Mouse (Mus musculus) ovary, postnatal 14 days (tissue): Measurements from ENCODE around the gene Grhl3.
"Not testable (repeated sequence)": the region's sequence is repeated elsewhere in the genome, so short reads cannot be mapped to it uniquely, and the experiment has no call there.

Experiments
- DNase-seq: peaks from one replicate; pipeline ENCODE4 v3.0.0; 2022; ENCODE audit warnings: low spot score

Grhl3 gene

DNA sequence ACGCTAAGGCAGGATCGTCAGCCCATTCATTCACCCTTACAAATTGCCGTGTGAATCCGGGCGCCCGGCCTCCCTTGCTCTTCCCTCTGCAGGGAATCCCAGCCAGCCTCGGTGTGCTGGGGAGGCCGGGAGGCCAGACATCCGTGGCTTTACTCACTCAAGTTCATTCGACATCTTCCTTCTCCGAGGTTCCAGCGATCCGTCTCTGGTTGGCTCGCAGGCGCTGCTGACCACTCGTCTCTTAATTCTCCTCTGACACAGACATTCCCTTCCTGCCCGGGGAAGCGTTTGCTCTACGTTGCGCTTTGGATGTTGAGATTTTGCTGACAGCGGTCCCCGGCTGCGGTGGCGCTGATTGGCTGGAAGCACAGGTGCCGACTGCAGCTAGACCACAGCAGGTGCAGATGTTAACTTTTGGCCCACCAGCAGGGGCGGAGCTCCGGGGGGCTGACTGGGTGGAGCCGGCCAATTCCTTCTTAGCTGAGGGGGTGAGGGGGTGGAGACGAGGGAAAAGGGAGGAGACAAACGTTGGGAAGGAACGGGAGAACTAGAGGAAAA lies at the start of gene Grhl3:
Gene Grhl3, minus strand, starts transcription at position 380 of the 558 bp plus-strand sequence.
- DNase-seq = no peak

DNA sequence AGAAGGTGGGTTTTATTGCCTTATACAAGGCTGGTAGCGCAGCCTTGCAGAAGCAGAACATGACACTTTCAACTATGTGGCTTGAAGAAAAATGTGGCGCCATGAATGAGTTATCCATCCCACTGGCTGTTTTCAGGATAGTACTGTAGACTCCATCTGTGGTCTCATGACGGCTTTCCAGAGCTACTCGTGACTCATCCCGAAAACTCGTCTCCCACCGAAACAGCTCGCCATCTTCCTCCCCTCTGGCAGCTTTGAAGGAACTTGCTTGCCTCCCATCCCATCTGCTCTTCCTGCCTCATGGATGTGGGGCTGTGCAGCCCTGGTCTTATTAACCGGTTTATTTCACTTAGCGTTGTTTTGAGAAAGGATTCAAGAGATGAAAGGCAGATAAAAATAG lies 48.9 kb upstream of the Grhl3 start:
- no peak for DNase-seq

- DNase-seq = no peak
Observed at GRCm38 (mm10) chr4:135620461-135620860, 47.0 kb upstream of the Grhl3 start.

- DNase-seq = no peak
Observed at GRCm38 (mm10) chr4:135617783-135618470, 44.5 kb upstream of the Grhl3 start.

DNA sequence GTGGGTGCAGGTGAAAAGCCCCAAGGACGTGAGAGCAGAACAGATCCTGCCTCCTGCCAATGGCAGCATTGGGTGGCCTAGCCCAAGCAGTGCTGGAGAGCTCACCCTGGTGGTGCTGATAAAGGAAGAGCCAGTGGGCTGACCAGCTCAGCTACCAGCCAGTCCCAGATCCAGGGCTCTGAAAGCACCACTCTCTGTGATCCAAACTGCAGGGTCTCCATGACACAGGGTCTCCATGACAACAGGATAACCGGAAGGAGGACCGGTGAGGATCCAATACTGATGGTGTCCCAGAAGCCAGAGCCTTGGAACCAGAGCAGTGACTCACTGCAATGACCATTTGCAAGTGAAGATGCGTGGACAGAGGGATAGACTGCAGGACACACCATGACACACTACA lies 43.6 kb upstream of the Grhl3 start:
- no peak for DNase-seq

DNA sequence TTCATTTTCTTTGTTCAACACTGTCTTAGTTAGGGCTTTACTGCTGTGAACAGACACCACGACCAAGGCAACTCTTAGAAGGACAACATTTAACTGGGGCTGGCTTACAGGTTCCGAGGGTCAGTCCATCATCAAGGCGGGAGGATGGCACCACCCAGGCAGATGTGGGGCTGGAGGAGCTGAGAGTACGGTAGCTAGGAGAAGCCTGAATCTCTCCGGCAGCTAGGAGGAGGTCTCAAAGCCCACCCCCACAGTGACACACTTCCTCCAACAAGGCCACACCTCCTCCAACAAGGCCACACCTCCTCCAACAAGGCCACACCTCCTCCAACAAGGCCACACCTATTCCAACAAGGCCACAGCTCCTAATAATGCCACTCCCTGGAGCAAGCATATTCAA lies 41.9 kb upstream of the Grhl3 start:
- not testable (repeated sequence) for DNase-seq

- no peak for DNase-seq
Observed at GRCm38 (mm10) chr4:135609986-135610385, 36.6 kb upstream of the Grhl3 start.

DNA sequence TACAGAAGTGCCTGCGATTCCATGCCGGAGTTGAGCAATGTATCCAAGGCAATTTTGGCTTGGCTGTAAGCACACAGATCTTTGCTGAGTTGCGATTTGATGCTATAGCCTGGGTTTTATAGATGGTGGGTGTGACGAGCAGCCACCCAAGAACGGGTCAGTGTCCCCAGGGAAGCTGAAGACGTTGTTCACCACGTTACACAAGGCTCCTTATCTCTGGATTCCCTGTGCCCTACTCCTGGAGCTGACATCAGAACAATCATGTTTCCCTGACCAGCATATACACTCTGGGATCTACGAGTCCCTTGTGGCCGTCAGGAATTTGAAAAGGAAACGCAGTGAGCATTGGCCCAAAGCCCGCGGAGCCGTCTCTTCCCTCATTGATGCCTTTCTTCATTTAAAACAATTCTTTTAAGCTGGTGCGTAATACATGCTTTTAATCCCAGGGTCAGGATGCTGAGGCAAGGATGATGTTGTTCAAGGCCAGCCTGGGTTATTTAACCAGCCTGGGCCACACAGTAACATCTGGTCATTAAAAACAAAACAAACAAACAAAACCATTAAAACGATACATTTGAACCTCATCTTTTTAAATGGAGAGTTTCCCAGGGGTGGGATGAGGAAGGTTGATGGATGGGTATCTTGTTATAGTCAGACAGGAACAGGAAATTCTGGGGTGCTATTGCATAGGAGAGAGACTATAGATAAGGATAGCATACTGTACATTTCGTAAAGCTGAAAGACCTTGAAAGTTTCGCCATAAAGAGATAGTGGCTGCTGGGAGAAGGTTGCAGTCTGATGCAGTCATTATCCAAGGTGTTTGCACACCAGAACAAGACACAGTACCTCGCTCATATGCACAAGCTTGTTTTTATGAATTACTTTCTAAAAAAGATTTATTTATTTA lies 34.8 kb upstream of the Grhl3 start:
- no peak for DNase-seq

DNA sequence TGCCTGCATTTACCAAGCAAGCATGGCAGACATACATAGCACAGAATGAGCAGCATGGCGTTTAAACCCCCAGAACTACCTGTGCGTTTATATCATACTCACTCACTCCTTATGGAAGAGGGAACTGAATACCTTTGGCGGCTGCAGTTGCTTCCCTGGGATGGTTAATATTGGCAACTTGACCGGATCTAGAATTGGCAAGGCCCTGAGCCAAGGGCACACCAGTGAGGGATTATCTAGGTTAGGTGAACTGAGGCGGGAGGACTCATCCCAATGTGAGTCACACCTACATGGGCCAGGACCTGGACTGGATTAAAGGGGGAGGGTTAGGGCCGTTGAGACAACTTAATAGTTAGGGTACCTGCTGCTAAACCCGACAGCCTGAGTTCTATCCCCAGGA lies 32.8 kb upstream of the Grhl3 start:
- no peak for DNase-seq

GRCm38 (mm10) chr4:135601530-135601929 lies 28.1 kb upstream of the Grhl3 start:
- DNase-seq = no peak

GRCm38 (mm10) chr4:135599497-135600182 lies 26.2 kb upstream of the Grhl3 start:
- DNase-seq = no peak

GRCm38 (mm10) chr4:135598998-135599397 lies 25.6 kb upstream of the Grhl3 start:
- DNase-seq = no peak

- DNase-seq = no peak
Observed at GRCm38 (mm10) chr4:135597571-135597970, 24.1 kb upstream of the Grhl3 start.

DNA sequence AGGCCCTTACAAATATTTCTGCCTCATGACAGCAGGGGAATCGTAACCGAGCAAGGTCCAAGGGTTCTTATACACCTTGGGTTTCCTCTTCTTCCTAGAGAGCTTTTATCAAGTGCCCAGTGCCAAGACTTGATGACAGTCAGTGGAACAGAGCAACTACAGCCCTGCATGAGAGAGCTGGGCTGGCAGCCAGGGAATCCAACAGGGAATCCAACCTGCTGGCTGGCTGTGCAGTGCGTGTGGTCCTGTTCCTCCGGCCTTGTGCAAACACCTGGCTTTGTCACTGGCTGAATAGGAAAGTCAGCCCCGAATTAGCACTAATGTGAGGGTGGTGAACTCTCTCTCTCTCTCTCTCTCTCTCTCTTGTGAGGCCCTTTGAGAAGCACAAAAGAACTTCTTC lies 22.5 kb upstream of the Grhl3 start:
- DNase-seq = no peak

GRCm38 (mm10) chr4:135591610-135592304 lies 18.3 kb upstream of the Grhl3 start:
- no peak for DNase-seq

DNA sequence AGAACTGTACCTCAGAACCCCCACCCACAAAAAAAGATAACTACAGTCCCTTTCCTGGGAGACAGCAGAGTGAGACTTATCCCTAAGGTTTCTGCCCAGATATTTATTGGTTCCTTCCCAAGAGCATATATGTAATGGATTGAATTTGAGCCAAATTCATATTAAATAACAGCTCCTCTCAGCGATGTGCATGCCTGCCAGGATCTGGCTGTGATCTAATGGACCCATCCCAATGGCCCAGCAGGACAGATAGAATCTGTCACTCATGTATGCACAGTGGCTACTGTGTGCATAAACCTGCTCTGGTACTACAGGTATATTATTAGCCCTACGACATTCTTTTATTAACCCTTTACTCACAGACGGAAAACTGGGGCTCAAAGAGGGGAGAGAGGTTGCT lies 17.7 kb upstream of the Grhl3 start:
- no peak for DNase-seq

- DNase-seq = no peak
Observed at GRCm38 (mm10) chr4:135584838-135585237, 11.4 kb upstream of the Grhl3 start.

DNA sequence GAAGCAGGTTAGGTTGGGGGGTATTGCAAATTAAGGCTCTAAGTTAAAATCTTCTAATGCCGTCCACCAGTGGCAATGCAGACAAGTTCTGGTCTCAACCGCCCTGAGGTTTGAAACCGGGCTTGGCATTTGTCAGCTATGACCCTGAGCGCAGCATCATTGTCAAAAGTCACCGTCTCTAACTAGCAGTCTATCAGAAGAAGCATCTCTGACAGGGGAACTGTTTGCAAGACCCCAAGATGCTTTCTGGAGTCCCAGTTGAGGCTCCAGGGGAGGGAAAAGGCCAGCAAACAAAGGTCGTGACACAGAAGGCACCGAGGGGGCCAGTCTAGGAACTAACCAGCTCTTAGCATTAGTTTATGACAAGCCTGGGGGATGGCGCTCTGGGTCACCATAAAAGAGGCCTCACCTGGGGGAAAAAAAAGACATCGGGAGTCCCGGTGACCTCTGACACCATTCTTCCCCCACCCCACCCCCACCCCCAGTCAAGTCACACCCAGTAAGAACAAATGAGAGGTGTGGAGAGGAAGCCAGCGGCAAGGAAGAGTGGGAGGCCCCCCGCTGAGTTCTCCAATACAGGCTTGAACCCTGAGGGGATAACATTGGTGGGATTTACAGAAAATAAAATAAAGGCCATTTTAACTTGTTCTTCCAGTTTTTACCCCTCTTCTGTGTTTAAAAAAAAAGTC lies 7.9 kb upstream of the Grhl3 start:
- DNase-seq = no peak

DNA sequence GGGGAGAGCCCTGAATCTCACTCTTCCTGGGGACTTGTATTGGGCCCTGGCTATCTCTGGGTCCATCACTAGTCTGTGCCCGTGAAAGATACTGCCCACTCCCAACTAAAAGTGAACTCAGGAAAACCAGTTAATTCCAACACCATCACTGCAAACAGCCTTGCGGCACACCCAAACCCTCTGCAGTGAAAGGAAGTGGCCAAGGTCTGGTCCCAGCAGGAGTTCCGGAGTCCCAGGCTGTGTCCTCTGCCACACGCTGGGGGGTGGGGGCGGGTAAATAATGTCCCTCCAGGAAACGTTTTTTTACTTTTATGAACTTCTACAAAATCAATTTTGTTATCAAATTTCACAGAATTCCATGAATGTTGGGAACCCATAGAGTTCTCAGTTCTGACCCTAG lies 6.3 kb upstream of the Grhl3 start:
- no peak for DNase-seq

GRCm38 (mm10) chr4:135578490-135578889 lies 5.1 kb upstream of the Grhl3 start:
- DNase-seq = no peak
